Mouse (Mus musculus): ENCODE measurements around the gene Mon2. TPM values are rescaled to one million over a fixed set of nuclear protein-coding genes. Genes with fewer than 3 reads are reported as not detected.

Gene Mon2
- polyA plus RNA-seq, 1 experiment from 2014 or later: 18.7 TPM

- no peak overlapping the region for H3K27ac ChIP-seq
- H3K4me3 ChIP-seq (replicated peaks): no peak overlapping the region
- no peaks in the 10 kb centered on the region for H3K36me3 ChIP-seq
- H3K27me3 ChIP-seq (replicated peaks): no peaks in the 10 kb centered on the region
- no peak for ATAC-seq
- H3K4me1 ChIP-seq (replicated peaks): no peaks in the 10 kb centered on the region
- H3K9ac ChIP-seq: no peak overlapping the region
- H3K4me2 ChIP-seq (replicated peaks): no peak overlapping the region
- 81% methylated on average over 6 of the region's 6 CpGs for WGBS
- H3K9me3 ChIP-seq: no peaks in the 10 kb centered on the region
Measured at GRCm38 (mm10) chr10:122950966-122951365, 125.3 kb downstream of the Mon2 start.

GRCm38 (mm10) chr10:122944888-122945287, 131.4 kb downstream of the Mon2 start:
- WGBS: 77% methylated on average over 5 of the region's 5 CpGs
- H3K4me3 ChIP-seq (replicated peaks): no peak overlapping the region
- no peaks in the 10 kb centered on the region for H3K27me3 ChIP-seq (replicated peaks)
- no peak overlapping the region for H3K4me2 ChIP-seq (replicated peaks)
- no peak overlapping the region for H3K9ac ChIP-seq
- H3K27ac ChIP-seq: no peak overlapping the region
- ATAC-seq: no peak
- no peaks in the 10 kb centered on the region for H3K36me3 ChIP-seq
- no peaks in the 10 kb centered on the region for H3K9me3 ChIP-seq
- H3K4me1 ChIP-seq (replicated peaks): no peaks in the 10 kb centered on the region

- Histone ChIP-seq H3K27me3 (replicated peaks) (no peaks in the 10 kb centered on the region), H3K27ac (no peak overlapping the region), H3K4me3 (replicated peaks) (no peak overlapping the region), H3K36me3 (no peaks in the 10 kb centered on the region), H3K9ac (no peak overlapping the region), H3K4me1 (replicated peaks) (no peaks in the 10 kb centered on the region), H3K9me3 (no peaks in the 10 kb centered on the region), H3K4me2 (replicated peaks) (no peak overlapping the region)
- 53% methylated on average over 6 of the region's 6 CpGs for WGBS
- no peak for ATAC-seq
Measured at GRCm38 (mm10) chr10:122943824-122944223, 132.5 kb downstream of the Mon2 start.

GRCm38 (mm10) chr10:122942771-122943170, 133.5 kb downstream of the Mon2 start:
- 77% methylated on average over 7 of the region's 7 CpGs for WGBS
- H3K9me3 ChIP-seq: no peaks in the 10 kb centered on the region
- H3K4me2 ChIP-seq (replicated peaks): no peak overlapping the region
- H3K9ac ChIP-seq: no peak overlapping the region
- no peak for ATAC-seq
- H3K36me3 ChIP-seq: no peaks in the 10 kb centered on the region
- no peak overlapping the region for H3K4me3 ChIP-seq (replicated peaks)
- H3K27me3 ChIP-seq (replicated peaks): no peaks in the 10 kb centered on the region
- H3K4me1 ChIP-seq (replicated peaks): no peaks in the 10 kb centered on the region
- no peak overlapping the region for H3K27ac ChIP-seq

MicroRNAs within 50 kb of the gene (microRNA counts, 519-probe panel; counts per million panel counts)
- 4,649 counts per million, percentile 98 among the panel's probes with 10 or more counts for microRNA mmu-let-7i

Other genes starting within 250 kb of the Mon2 start
- 68.4 and 76.3 TPM in 2 replicates for gene Usp15, start 120.5 kb upstream of the Mon2 start, polyA plus RNA-seq (2015; fragmentation: Nextera tagmentation; extraction: Ambion mirVana)
- gene Fam19a2, start 187.5 kb upstream of the Mon2 start, polyA plus RNA-seq (2015; fragmentation: Nextera tagmentation; extraction: Ambion mirVana): 2.3 and 2.8 TPM in 2 replicates

All from intestine, embryonic 15.5 days (tissue).